Comparison of ENCODE assay signal across 8 mouse cellular contexts in genomic region chr12:85497310-85498135, GRCm38 (mm10). TPM values are rescaled to one million over a fixed set of nuclear protein-coding genes. Genes with fewer than 3 reads are reported as not detected.
DNase-seq lines count a peak whose midpoint lies in the region; ATAC-seq lines count a peak whose summit lies in the region.

No protein-coding gene starts in this region.

- H3K9ac ChIP-seq in heart, embryonic 13.5 days, result no peak overlapping the region

- H3K4me3 ChIP-seq in heart, embryonic 13.5 days, result no peak overlapping the region

- H3K27me3 ChIP-seq in heart, embryonic 13.5 days (replicated peaks), result no peaks in the 10 kb centered on the region; the same call in 1 of the 2 replicates

- peaks cover 9% of the 10 kb centered on the region for H3K4me1 ChIP-seq in heart, embryonic 13.5 days

- H3K9me3 ChIP-seq in heart, embryonic 13.5 days, result peaks cover 10% of the 10 kb centered on the region; the same call in 1 of the 2 replicates

- H3K36me3 ChIP-seq in heart, embryonic 13.5 days, result no peaks in the 10 kb centered on the region

- 40% methylated on average over 11 of the region's 11 CpGs for WGBS in heart, embryonic 13.5 days

- no peak for ATAC-seq in heart, embryonic 13.5 days (ENCODE audit: extremely low read depth, insufficient number of reproducible peaks, low FRiP score, low TSS enrichment)

- 0 out of 2 replicates have a peak overlapping the region, but pooled peaks have one; percentile 3 for H3K27ac ChIP-seq in heart, embryonic 13.5 days (replicated peaks)

- H3K4me2 ChIP-seq in heart, embryonic 13.5 days, result no peak overlapping the region

- DNase-seq in embryo, embryonic 10 days (ENCODE audit: low spot score), result peak; percentile 23
- DNase-seq in embryo, embryonic 10.5 days (ENCODE audit: low spot score), result no peak
- DNase-seq in NIH3T3 (ENCODE audit: low read depth), result peak; percentile 83
- DNase-seq in lung, postnatal 14 days, result peak; percentile 56
- DNase-seq in frontal cortex, postnatal 25 days (ENCODE audit: low spot score in 2 of 2), result no peak
- DNase-seq in testis, postnatal 10 days (ENCODE audit: low spot score), result no peak
- no peak for DNase-seq in ovary, postnatal 36 days (ENCODE audit: low spot score)

RNA-seq across cellular contexts. Expression of gene Fos, which starts 23.8 kb away (rescaled TPM):
- polyA plus RNA-seq in heart, embryonic 13.5 days (2015; fragmentation: Nextera tagmentation; extraction: Ambion mirVana), result 5.1 and 5.4 TPM in 2 replicates

Comparison
In these comparisons a context has a peak if more than half of its experiments do, and no peak if none do; other contexts are left out.
1. DNase-seq: peak in embryo, embryonic 10 days (single experiment), NIH3T3 (single experiment) and lung, postnatal 14 days (single experiment); none in embryo, embryonic 10.5 days (single experiment), frontal cortex, postnatal 25 days (0 of 2), testis, postnatal 10 days (single experiment) and ovary, postnatal 36 days (single experiment).